Mouse (Mus musculus) spleen, embryonic (tissue): ENCODE data around the gene Klhl22.

Experiments
- CTCF ChIA-PET: fragments of 350-600 bp; sonication (Branson Sonifier 250); formaldehyde crosslinking; loops from one replicate; lab custom pipeline; 2022; lab: Charles Lee

Klhl22 gene

DNA sequence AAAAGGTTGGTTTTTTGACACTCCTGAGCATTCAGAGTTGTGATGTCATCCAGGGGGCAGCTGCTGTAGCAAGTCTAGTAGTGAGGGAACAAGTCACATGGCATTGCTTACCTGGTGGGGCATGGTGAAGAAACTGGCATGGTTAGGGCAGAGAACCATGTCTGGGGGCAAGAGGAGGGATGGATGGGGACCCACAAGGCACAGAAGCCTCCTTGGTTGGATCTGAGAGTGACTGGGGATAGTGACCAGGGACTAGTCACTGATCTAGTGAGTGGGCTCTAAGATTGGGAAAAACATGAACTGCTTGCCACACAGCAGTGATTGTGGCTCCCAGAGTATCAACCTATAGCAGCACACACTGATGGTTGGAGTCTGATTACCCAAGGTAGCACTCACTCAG is 40.2 kb downstream of the Klhl22 start:
- CTCF ChIA-PET, result no interaction called here

DNA sequence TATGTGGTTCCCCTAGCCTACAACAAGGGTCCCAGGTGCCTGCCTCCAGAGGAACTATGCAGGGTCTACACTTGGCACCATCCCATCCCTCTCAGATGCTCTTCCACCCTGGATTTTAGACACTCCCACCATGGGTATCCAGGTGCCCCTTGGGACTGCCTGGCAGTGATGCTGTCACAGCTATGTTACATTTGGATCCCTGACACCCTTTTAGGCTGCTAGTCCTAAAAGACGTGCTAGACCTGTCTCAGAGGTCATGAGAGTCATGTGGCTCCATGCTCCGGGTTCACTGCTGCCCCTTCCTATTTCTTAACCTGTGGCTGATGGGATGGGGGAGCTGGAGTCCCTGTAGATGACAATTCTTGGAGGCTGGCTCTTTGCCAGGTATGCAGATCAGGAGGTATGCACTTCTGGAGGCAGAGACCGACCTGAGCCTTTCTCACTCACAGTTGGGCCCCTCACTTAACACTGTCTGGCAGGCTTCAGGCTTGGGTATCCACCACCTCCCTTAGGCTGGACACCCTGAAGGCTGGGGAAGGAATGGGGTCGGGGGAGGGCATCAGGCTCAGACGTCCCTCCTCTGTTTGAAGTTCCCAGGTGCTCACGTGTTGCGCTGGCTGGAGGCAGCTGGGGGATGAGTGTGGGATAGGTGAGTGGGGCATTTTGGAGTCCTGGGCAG is 42.5 kb downstream of the Klhl22 start:
- CTCF ChIA-PET, result no interaction called here

DNA sequence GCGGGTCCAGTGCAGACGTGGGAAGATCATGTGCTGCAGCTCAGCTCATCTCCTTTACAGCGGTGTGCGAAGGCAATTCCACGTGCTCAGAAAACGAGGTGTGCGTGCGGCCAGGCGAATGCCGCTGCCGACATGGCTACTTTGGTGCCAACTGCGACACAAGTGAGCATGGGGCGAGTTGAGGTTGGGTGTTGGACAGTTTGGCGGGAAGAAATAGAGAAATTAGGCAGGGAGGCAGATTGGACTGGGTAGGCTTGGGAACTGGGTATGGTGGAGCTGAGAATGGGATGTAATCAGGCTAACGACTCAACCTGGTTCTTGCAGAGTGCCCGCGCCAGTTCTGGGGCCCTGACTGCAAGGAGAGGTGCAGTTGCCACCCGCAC is 43.0 kb downstream of the Klhl22 start:
- CTCF ChIA-PET, result no interaction called here

DNA sequence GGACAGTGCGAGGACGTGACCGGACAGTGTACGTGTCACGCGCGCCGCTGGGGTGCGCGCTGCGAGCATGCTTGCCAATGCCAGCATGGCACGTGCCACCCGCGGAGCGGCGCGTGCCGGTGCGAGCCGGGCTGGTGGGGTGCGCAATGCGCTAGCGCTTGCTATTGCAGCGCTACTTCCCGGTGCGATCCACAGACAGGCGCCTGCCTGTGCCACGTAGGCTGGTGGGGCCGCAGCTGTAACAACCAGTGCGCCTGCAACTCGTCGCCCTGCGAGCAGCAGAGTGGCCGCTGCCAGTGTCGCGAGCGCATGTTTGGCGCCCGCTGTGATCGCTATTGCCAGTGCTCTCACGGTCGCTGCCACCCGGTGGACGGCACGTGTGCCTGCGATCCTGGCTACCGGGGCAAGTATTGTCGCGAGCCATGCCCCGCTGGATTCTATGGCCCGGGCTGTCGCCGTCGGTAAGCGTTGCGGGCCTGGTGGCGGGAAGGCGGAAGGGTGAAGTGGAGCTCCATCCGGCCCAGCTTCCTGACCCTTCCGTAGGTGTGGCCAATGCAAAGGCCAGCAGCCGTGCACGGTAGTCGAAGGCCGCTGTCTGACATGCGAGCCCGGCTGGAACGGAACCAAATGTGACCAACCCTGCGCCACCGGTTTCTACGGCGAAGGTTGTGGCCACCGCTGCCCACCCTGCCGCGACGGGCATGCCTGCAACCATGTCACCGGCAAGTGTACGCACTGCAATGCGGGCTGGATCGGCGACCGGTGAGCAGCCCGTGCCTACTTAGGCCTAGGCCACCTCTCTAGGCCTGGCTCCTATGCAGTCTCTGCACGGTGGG is 43.6 kb downstream of the Klhl22 start:
- CTCF ChIA-PET, result no interaction called here

DNA sequence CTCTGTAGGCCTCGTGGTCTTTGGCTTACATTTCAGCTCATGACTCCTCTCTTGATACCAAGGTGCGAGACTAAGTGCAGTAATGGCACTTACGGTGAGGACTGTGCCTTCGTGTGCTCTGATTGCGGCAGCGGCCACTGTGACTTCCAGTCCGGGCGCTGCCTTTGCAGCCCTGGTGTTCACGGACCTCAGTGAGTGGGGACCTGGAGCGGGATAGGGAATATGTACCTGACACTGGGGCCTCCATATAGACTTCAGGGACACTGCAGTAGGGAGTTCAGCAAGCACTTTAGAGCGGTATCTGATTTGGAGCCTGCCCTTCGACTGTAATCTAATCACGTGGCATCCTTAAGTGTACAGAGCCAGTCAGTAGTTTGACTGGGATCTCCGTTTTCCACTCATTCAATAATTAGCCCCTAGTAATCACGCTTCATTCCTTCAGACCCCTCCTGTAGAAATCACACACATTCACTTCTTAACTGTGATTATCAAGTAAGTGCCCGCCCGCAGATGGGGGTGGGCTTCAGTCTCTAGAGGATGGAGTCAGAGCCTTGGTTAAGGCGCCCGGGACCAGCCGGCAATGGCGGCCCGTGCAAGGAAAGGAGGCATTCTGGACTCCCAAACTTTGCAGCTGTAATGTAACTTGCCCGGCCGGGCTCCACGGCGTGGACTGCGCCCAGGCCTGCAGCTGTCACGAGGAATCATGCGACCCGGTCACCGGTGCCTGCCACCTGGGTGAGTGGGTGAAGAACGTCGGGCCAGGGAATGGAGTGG is 44.4 kb downstream of the Klhl22 start:
- CTCF ChIA-PET, result no interaction called here

DNA sequence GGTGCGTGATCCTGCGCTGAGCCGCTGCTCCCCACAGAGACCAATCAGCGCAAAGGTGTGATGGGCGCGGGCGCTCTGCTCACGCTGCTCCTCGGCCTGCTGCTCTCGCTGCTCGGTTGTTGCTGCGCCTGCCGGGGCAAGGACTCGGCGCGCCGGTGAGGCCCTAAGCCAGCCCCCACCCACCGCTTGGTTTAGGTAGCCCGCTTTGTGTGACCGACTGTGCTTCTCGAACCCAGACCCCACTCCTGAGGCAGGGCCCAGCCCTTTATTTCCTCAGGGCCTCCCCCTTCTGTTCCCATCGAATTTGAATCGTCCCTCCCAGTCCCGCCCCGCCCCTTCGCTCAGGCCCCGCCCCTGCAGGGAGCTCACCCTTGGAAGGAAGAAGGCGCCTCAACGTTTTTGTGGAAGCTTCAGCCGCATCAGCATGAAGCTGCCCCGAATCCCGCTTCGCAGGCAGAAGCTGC is 45.1 kb downstream of the Klhl22 start:
- CTCF ChIA-PET, result no interaction called here

DNA sequence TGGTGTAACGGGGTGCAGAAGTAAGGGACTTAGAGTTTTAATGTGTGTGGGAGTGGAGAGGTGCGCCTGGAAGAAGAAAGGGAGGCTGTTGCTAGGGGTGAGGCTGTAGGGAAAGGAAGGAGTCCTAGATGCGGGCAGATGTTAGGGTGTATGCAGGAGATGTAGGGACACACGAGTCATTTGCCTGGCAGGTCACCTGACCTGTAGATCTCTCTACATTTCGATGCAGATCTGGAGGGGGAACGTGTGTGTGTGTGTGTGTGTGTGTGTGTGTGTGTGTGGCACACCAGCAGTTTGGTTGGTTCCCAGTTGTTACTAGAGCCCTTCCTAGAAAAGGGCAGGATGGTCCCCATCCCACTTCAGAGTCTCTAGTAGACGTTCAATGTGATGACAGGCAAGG is 45.6 kb downstream of the Klhl22 start:
- CTCF ChIA-PET, result interaction anchor here (1.5 kb wide), 1 partner anchor 9 kb away, joined by 5 read pairs; the partner anchor contains the start of gene Scarf2

DNA sequence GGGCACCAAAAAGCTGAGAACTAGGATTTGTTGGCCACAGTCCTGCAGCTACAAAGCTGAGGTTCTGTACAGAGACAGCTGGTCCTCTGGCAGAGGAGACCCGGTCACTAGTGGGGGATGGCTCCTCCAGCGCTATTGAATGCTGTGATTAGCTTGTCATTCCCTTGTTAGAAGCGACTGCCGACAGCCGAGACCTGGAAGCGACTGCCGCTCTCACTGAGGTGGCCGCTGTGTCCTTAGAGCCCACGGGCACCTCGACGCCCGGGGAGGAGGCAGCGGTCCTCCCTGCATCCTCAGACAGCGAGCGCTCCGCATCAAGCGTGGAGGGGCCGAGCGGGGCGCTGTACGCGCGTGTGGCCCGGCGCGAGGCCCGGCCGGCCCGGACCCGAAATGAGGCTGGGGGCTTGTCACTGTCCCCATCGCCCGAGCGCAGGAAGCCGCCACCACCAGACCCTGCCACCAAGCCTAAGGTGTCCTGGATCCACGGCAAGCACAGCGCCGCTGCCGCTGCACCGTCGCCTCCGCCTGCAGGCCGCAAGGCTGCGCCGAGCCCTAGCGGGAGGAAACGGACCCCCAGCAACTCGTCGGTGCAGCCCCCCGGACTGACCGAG is 47.3 kb downstream of the Klhl22 start:
- CTCF ChIA-PET, result interaction anchor here (0.6 to 1.5 kb wide), 2 partner anchors 10 to 25 kb away, joined by 3 to 5 read pairs; partner anchors contain the start of gene Scarf2

DNA sequence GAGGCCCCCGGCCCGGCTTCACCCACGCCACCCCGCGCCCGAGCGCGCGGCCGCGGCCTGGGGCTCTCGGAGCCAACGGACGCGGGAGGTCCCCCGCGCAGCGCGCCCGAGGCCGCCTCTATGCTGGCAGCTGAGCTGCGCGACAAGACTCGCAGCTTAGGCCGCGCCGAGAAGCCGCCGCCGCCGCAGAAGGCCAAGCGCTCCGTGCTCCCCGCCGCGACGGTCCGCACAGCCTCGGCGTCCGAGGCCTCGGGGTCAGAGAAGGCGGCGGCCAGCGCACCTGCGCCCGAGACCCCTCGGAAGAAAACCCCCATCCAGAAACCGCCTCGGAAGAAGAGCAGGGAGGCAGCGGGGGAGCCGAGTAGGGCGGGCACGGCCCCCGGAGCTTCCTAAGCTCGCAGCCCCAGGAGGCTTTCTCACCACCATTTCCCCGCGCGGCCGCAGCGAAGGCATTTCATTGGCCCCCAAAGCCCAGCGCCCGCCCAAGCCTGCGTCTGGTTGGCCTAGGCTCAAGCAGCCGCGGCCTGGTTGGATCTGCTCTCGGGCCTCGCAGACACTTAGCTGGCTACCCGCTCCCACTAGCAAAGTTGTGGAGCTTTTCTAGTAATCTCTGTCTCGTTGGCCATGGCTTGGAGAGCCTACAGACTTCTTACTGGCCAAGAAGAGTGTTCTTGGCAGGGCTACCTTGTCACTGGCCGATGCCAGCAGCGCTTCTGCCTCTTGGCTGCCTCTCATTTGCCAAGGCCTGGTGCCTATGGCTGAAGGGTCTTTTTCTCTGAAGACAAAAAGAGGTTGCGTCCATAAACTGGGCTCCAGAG is 48.0 kb downstream of the Klhl22 start:
- CTCF ChIA-PET, result interaction anchor here (0.8 kb wide), 1 partner anchor 63 kb away, joined by 4 read pairs; no protein-coding TSS in a partner anchor

DNA sequence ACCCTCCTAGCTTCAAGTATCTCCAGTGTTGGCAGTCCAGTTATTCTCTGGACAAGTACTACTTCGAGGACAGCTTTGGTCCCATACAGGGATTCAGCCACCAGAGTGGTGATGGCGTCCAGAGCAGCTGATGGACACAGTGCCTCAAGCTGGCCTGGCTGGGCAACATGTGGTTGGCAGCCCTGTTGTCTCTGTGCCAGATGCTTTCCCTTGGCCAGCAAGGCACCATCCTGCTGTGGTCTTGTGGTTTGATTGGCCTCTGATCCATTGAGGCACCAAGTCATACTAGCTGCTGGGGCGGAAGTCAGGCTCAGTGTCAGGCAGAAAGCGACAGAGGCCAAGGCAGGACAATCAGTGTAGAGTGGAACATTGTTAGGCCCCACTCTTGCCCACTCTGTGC is 49.7 kb downstream of the Klhl22 start:
- CTCF ChIA-PET, result interaction anchor here (0.6 kb wide), 1 partner anchor 49 kb away, joined by 18 read pairs; the partner anchor contains the start of gene Klhl22

DNA sequence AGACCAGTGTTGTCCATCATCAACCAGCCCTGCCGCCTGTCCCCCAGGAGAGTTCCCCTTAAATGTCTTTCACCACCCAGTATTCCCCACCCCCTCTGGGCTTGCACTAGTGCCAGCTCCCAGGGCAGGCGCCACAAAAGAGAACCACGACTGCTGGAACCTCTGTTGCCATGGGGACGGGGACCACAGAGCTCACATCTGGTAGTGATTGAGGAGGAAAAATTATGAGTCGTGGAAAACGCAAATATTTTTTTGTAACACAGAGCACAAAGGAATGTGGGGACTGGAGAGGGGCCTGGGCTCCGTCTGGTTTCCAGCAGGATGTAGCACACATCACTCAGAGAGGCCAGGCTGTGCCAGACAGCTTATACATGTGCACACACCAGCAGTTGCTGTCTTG is 50.3 kb downstream of the Klhl22 start:
- CTCF ChIA-PET, result no interaction called here

DNA sequence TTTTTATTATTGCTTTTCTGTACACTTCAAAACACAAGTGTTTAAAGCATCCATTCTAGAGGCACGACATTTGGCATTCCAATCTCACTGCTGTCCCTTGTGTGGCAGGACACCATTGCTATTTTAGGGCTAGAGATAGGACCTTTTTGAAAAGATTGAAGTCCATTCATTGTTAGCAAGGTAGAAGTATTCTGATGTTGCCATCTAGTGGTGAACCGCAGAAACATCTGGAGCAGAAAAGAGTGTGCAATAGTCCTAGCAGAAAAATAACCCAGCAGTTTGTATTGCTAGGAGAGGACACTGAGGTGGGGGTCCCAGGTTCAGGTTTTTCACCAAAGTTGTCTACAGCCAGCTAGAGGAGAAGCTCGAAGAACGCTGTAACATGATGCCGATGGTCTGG is 52.7 kb downstream of the Klhl22 start:
- CTCF ChIA-PET, result interaction anchor here (0.7 to 0.9 kb wide), 2 partner anchors 68 to 301 kb away, joined by 3 to 11 read pairs; no protein-coding TSS in a partner anchor

DNA sequence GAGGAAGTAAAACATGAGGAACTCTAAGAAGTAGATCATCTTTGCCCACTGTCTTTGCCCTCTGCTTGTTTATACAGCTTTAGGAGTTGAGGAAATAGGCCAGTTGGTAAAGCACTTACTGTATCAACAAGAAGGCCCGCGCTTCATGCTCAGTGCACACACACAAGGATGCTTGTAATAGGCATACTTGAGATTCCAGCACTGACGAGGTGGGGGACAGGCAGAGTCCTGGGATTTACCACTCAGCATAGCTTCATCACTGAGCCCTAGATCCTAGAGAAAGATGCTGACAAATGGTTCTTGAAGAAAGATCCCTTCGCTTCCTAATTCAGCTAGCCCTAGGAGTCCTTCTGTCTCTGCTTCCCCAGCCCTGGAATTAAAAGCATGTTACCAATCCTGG is 53.8 kb downstream of the Klhl22 start:
- CTCF ChIA-PET, result interaction anchor here (1.0 kb wide), 1 partner anchor 68 kb away, joined by 15 read pairs; no protein-coding TSS in a partner anchor

DNA sequence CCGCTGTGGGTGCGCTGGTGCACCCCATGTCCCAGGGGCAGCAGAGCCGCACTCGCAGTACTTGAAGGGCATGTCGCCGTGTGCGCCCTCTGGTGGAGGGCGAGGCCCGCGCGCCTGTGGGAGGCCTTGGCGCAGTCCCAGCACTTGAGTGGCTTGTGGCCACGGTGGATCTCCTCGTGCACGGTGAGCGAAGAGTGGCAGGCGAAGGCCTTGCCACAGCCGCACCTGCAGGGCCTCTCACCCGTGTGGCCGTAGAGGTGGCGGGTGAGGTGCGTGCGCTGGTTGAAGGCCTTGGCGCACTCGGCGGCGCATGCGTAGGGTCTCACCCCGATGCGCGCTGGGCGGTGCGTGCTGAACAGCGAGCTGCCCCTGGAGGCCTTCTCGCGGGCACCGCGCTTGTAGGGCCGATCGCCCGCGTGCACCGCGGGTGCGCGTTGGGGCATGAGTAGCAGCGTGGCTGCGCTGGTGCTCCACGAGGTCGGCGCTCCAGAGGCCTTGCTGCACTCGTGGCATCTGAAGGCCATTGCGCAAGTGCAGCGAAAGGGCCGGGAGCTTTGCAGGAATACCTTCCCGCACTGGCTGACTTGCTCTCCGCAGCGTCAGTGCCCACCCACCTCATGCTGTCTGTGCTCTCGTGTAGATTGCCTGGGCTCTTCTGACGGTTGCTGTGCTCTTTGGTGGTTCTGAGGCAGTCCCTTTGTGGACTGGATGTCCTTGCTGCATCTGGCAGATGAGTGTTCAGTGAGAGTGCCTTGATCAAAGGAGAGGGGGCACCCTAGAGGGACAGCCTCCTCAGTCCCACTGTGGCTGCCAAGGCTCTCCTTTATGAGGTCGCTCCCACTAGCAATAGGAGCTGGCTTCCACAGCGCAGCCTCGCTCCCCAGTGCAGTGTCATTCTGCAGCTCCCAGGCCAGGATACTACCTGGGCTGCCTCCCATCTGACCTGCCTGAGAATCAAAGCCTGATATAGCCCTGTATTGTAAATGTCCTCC is 56.3 kb downstream of the Klhl22 start:
- CTCF ChIA-PET, result no interaction called here

DNA sequence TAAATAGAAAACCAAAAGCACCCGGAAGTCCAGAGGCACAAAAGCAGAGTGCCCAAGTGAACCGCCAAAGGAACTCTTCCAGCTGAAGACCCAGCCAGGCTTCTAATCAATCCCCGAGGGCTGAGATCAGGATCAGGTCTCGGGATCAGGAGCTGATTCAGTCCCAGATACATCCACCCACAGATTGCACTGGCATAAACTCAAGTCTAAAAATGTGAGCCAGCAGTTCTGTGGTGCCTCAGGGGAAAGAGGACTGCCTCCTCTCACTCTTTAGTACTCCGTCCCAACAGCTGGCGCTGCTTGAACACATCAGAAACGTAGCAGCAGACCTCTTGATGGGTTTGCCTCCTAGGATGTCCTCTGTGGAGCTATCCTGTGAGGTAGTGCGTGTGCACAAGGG is 57.1 kb downstream of the Klhl22 start:
- CTCF ChIA-PET, result no interaction called here

DNA sequence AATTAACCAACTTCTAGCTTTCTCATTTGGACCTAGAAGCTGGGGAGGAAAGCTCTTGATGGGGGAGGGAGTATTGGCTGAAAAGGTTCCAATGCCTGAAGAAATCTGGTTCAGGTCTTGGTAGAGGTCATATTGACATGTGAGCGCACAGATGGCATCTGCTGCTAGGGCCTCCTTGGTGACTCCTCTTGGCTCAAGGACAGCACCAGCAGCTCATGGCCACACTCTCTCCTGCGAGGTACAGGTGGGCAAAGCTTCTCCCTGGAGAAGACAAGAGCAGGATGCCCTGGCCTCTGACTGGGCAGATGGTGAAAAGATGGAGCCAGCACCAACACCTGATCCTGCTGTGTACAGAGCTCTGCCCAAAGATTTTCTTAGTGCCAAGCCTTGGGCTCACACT is 67.1 kb downstream of the Klhl22 start:
- CTCF ChIA-PET, result no interaction called here

DNA sequence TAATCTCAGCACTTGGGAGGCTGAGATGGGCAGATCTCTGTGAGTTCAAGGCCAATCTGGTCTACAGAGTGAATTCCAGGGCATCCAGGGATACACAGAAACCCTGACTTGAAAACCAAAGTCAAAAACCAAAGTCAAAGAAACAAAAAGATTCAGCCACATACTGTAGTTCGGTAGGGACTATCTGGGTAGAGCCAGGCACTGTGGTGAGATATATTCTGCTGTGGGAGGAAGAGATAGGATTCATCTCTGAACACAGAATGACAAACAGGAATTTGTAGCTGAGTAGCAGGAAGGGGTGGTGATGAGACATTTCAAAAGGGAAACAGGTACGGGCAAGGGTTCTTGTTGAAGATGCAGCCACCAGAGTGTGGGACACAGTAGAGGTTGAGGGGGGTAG is 68.8 kb downstream of the Klhl22 start:
- CTCF ChIA-PET, result no interaction called here

DNA sequence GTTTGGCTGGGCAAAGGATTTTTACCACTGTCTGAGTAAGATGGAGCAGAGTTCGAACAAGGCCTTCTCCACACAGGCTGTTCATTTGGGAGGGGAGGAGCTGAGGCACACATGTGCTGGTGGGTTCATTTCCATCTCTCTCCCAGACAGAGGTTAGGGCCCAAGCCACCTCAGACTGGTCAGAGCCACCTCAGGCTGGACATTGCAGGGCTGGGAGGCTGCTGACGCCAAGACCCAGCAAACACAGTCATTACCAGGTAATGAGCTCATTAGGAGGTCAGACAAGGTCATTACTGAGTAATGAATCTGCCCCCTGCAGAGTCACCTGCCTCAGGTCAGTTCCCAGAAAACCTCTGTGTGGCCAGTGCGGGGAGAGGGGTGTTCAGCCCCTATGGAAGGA is 69.4 kb downstream of the Klhl22 start:
- CTCF ChIA-PET, result no interaction called here
